Mouse (Mus musculus) intestine, embryonic 15.5 days (tissue): Measurements from ENCODE around the gene Pfkfb4. TPM values are rescaled to one million over a fixed set of nuclear protein-coding genes. Genes with fewer than 3 reads are reported as not detected.
A peak's percentile ranks its signal among the peaks of the same experiment; 100 is the strongest.

ENCODE experiments used
- ATAC-seq: fragments of 200-750 bp; cut with Nextera tagmentation; 2 replicates; pipeline ENCODE4 v1.8.0; 2017; ENCODE audit warnings: moderate TSS enrichment, moderate library complexity
- H3K27ac ChIP-seq: fragments of 300-500 bp; sonication (generic); 2 replicates; pipeline ENCODE4 v1.5.1; 2015; ENCODE audit warnings: mild to moderate bottlenecking, inconsistent platforms
- H3K27me3 ChIP-seq: fragments of 300-500 bp; sonication (generic); replicated peaks from 2 replicates; pipeline ENCODE4 v1.6.1; 2015; ENCODE audit warnings: inconsistent platforms
- H3K36me3 ChIP-seq: fragments of 300-500 bp; sonication (generic); 2 replicates; pipeline ENCODE4 v1.6.1; 2015; ENCODE audit warnings: inconsistent platforms
- H3K4me1 ChIP-seq: fragments of 300-500 bp; sonication (generic); replicated peaks from 2 replicates; pipeline ENCODE4 v1.6.1; 2015; ENCODE audit warnings: inconsistent platforms
- H3K4me2 ChIP-seq: fragments of 300-500 bp; sonication (generic); replicated peaks from 2 replicates; pipeline ENCODE4 v1.6.1; 2015; ENCODE audit warnings: mild to moderate bottlenecking, inconsistent platforms
- H3K4me3 ChIP-seq: fragments of 300-500 bp; sonication (generic); replicated peaks from 2 replicates; pipeline ENCODE4 v1.5.1; 2015; ENCODE audit warnings: inconsistent platforms
- H3K9ac ChIP-seq: fragments of 300-500 bp; sonication (generic); 2 replicates; pipeline ENCODE4 v1.6.1; 2015; ENCODE audit warnings: inconsistent platforms
- H3K9me3 ChIP-seq: fragments of 300-500 bp; sonication (generic); 2 replicates; pipeline ENCODE4 v1.6.1; 2016; ENCODE audit warnings: inconsistent platforms
- WGBS: fragments of 180-500 bp; shearing (Covaris S2); methylation state at CpG from one replicate; pipeline ENCODE4 v1.1.7; 2015; 5-methylcytosine and 5-hydroxymethylcytosine counted together
- polyA plus RNA-seq: library from polyadenylated mRNA; unstranded; fragments of >200 nt; fragmentation: Nextera tagmentation; extraction: Ambion mirVana; gene quantifications from 2 replicates; pipeline ENCODE4 v1.2.1, GENCODE M21; 2015

Gene Pfkfb4
- polyA plus RNA-seq, 1 experiment from 2014 or later: 11.5 TPM

GRCm38 (mm10) chr9:109054712-109055111 is 63.1 kb downstream of the Pfkfb4 start:
- Histone ChIP-seq H3K27me3 (no peaks in the 10 kb centered on the region), H3K36me3 (peaks cover 19% of the 10 kb centered on the region), H3K4me1 (peaks cover 16% of the 10 kb centered on the region), H3K4me3 (peak overlapping the region; percentile 29), H3K9me3 (no peaks in the 10 kb centered on the region), H3K4me2 (peak overlapping the region; percentile 57), H3K9ac (peak overlapping the region; percentile 37), H3K27ac (peak overlapping the region; percentile 76)
- WGBS: 5% methylated on average over 7 of the region's 7 CpGs
- ATAC-seq: peak; percentile 81

DNA sequence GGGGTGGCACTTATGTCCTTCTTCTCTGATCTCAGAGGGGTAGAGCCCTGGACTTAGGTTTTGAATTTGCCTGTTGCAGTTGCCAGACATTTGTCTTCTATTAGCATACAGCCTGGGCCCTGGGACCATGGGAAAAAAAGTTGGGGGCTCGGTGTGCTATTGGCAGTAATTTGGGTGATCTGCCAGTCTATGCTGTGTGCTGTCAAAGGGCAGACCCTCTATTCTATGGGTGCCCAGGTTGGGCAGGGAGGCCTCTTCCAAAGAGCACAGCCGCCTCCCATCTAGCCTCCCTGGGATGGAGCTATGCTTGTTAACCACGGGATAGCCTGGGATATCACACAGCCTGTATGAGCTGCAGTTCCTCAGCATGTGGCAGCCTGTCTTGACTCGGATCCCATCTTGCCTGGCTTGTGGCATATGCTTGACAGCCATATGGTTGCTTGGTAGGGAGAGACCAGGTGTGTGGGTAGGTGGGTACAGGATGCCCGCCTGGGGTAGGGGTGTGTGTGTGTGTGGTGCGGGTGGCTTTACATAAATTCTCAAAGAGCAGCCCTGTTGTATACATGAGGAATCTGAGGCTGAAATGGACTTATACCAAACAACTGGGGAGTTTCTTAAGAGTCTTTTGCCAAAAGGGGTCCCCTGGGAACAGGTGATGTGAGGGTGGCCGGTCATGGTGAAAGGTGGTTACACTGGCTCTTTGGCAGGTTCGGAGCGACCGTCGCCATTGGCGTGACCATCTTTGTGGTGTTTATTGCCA is 63.9 kb downstream of the Pfkfb4 start:
- peaks cover 24% of the 10 kb centered on the region for H3K36me3 ChIP-seq
- ATAC-seq: no peak
- H3K9me3 ChIP-seq: no peaks in the 10 kb centered on the region
- H3K4me1 ChIP-seq: peaks cover 19% of the 10 kb centered on the region
- peak overlapping the region; percentile 4; the same call in 1 of the 2 replicates for H3K27ac ChIP-seq
- H3K9ac ChIP-seq: no peak overlapping the region
- peak overlapping the region; percentile 29 for H3K4me3 ChIP-seq
- no peaks in the 10 kb centered on the region for H3K27me3 ChIP-seq
- WGBS: 92% methylated on average over 12 of the region's 12 CpGs
- H3K4me2 ChIP-seq: peak overlapping the region; percentile 57

DNA sequence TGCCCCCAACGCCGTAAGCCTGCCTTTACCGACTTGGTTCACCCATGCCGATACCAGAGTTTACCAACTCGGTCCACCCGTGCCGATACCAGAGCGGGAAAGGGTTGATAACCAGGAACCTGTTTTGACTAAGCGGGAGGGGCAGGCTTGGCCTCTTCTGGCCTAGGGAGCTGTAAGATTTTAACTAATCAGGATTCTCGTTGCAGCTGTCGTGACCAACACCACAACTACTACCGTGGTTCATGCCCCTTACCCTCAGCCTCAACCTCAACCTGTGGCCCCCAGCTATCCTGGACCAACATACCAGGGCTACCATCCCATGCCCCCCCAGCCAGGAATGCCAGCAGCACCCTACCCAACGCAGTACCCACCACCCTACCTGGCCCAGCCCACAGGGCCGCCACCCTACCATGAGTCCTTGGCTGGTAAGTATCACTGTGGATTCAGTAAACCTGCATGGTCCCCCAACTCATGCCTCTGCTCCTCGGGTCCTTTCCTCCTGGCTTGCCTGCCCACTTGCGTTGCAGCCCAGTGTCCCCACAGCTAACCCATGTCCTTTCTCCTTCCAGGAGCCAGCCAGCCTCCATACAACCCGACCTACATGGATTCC is 64.6 kb downstream of the Pfkfb4 start:
- ATAC-seq: no peak
- Histone ChIP-seq H3K4me2 (no peak overlapping the region), H3K9me3 (no peaks in the 10 kb centered on the region), H3K27ac (no peak overlapping the region), H3K27me3 (no peaks in the 10 kb centered on the region), H3K36me3 (peaks cover 24% of the 10 kb centered on the region), H3K4me3 (no peak overlapping the region), H3K4me1 (peaks cover 19% of the 10 kb centered on the region), H3K9ac (no peak overlapping the region)
- WGBS: 91% methylated on average over 17 of the region's 17 CpGs

- H3K27ac ChIP-seq: no peak overlapping the region
- WGBS: 85% methylated on average over 4 of the region's 4 CpGs
- H3K27me3 ChIP-seq: no peaks in the 10 kb centered on the region
- H3K9me3 ChIP-seq: no peaks in the 10 kb centered on the region
- H3K9ac ChIP-seq: no peak overlapping the region
- H3K36me3 ChIP-seq: peaks cover 24% of the 10 kb centered on the region
- no peak overlapping the region for H3K4me3 ChIP-seq
- H3K4me2 ChIP-seq: no peak overlapping the region
- no peak for ATAC-seq
- H3K4me1 ChIP-seq: peaks cover 19% of the 10 kb centered on the region
Observed at GRCm38 (mm10) chr9:109056916-109057315, 65.3 kb downstream of the Pfkfb4 start.

GRCm38 (mm10) chr9:109057543-109057942 is 66.0 kb downstream of the Pfkfb4 start:
- H3K4me2 ChIP-seq: no peak overlapping the region
- no peak overlapping the region for H3K27ac ChIP-seq
- WGBS: 95% methylated on average over 5 of the region's 5 CpGs
- no peak overlapping the region for H3K9ac ChIP-seq
- peaks cover 19% of the 10 kb centered on the region for H3K4me1 ChIP-seq
- no peak overlapping the region for H3K4me3 ChIP-seq
- no peak for ATAC-seq
- H3K36me3 ChIP-seq: peaks cover 24% of the 10 kb centered on the region
- no peaks in the 10 kb centered on the region for H3K27me3 ChIP-seq
- no peaks in the 10 kb centered on the region for H3K9me3 ChIP-seq

- peak overlapping the region; percentile 94; the same call in 1 of the 2 replicates for H3K27ac ChIP-seq
- peak overlapping the region; percentile 43 for H3K4me3 ChIP-seq
- H3K27me3 ChIP-seq: no peaks in the 10 kb centered on the region
- no peaks in the 10 kb centered on the region for H3K9me3 ChIP-seq
- H3K36me3 ChIP-seq: peaks cover 24% of the 10 kb centered on the region
- WGBS: 92% methylated on average over 19 of the region's 19 CpGs
- ATAC-seq: no peak
- H3K9ac ChIP-seq: peak overlapping the region; percentile 51
- peaks cover 19% of the 10 kb centered on the region for H3K4me1 ChIP-seq
- peak overlapping the region; percentile 74 for H3K4me2 ChIP-seq
Observed at GRCm38 (mm10) chr9:109058006-109058765, 66.6 kb downstream of the Pfkfb4 start.

DNA sequence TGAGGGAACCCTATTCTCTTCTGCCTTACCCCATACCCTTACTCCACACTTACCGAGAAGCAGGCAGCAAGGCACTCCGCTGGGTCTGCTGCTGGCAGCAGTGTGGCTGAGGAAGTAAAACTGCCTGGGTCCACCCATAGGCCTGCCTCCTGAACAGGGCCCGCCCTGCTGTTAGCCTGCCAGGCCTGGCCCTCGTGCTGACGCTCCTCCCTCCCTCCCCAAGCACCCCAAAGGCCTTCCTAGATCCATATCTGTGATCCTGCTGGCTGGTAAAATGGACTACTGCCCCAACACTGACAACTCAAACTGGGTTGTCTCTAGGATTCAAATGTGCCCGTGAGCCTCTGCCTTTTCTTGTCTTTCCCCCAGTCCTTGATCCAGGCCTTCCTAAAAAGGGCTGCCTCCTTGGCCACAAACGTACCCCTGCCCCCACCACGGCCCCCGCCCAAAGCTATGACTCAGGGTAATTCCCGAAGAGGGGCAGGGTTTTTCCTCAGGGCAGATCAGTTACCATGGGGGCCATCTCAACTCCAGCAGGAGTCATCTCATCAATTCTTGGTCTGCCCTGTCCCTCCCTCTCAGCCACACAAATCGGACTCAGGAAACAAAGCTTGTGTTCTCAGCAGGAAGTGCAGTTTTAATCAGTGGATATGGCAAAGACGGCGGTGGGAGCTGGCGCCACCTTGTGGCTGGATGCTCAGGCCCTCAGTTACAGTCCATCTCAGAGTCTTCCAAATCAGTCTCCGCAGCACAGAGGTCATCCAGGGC is 67.7 kb downstream of the Pfkfb4 start, which contains the start of gene Trex1:
Gene Trex1, minus strand, starts transcription at position 599 of the 768 bp plus-strand sequence.
- peaks cover 17% of the 10 kb centered on the region for H3K4me1 ChIP-seq
- H3K9me3 ChIP-seq: no peaks in the 10 kb centered on the region
- peak; percentile 94 for ATAC-seq
- H3K27ac ChIP-seq: peak within 1 kb of the TSS; percentile 94
- peak within 1 kb of the TSS; percentile 51 for H3K9ac ChIP-seq
- H3K4me3 ChIP-seq: peak within 1 kb of the TSS; percentile 43
- WGBS: 8% methylated on average over 15 of the region's 15 CpGs
- no peaks in the 10 kb centered on the region for H3K27me3 ChIP-seq
- peak within 1 kb of the TSS; percentile 74 for H3K4me2 ChIP-seq
- H3K36me3 ChIP-seq: peaks cover 32% of the 10 kb centered on the region

GRCm38 (mm10) chr9:109060184-109060897 is 68.8 kb downstream of the Pfkfb4 start:
- H3K27me3 ChIP-seq: no peaks in the 10 kb centered on the region
- H3K9ac ChIP-seq: no peak overlapping the region
- no peak overlapping the region for H3K4me2 ChIP-seq
- 88% methylated on average over 16 of the region's 16 CpGs for WGBS
- 0 out of 2 replicates have a peak overlapping the region, but pooled peaks have one; percentile 94 for H3K27ac ChIP-seq
- ATAC-seq: no peak
- peaks cover 43% of the 10 kb centered on the region for H3K36me3 ChIP-seq
- no peak overlapping the region for H3K4me3 ChIP-seq
- H3K4me1 ChIP-seq: peaks cover 15% of the 10 kb centered on the region
- no peaks in the 10 kb centered on the region for H3K9me3 ChIP-seq

DNA sequence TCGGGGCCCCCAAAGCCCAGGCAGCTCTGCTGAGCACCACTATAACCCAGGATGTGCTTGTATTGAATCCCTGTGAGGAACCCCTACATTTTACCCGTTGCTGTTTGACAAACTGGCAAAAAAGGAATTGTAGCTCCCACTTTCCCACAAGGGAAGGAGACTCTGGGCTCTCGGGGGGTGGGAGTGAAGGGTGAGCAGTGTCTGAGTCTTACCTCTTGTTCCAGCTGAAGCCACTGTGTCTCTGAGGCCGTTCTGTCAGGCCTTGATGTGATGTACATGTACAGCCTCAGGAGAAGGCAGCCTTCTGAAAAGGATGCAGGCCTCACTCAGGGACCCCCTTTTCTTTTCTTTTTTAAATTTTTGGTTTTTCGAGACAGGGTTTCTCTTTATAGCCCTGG is 69.3 kb downstream of the Pfkfb4 start:
- no peaks in the 10 kb centered on the region for H3K27me3 ChIP-seq
- H3K4me1 ChIP-seq: peaks cover 15% of the 10 kb centered on the region
- H3K36me3 ChIP-seq: peaks cover 48% of the 10 kb centered on the region
- ATAC-seq: no peak
- no peak overlapping the region for H3K9ac ChIP-seq
- H3K9me3 ChIP-seq: no peaks in the 10 kb centered on the region
- WGBS: 87% methylated on average over 5 of the region's 5 CpGs
- no peak overlapping the region for H3K4me3 ChIP-seq
- H3K27ac ChIP-seq: no peak overlapping the region
- no peak overlapping the region for H3K4me2 ChIP-seq

DNA sequence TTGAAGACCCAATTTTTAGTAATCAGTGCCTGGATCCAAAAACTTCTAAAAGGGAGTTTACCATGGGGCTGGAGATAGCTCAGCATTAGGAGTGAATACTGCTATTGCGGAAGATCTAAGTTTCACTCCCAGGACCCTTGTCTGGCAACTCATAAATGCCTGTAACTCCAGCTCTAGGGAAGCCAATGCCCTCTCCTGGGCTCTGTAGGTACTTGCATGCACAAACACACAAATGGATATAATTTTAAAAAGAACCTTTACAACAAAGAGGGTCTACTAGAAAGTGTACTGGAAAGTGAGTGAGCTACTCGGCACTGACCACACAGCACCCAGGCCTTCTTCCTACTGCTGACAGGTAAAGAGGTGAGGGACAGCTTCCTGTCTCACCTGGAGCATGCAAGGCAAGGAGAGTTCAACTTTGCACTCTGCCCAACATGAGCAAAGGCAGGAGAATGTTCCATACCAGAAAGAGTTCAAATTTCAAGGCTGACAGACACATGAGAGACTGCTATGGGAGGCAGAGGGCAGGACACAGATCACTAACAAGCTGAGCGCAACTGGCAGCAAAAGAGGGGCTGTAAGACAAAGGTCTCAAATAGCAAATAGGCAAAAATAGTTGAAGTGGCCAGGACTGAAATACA is 76.6 kb downstream of the Pfkfb4 start:
- no peak overlapping the region for H3K9ac ChIP-seq
- H3K4me2 ChIP-seq: no peak overlapping the region
- H3K27ac ChIP-seq: no peak overlapping the region
- no peaks in the 10 kb centered on the region for H3K27me3 ChIP-seq
- peaks cover 7% of the 10 kb centered on the region for H3K4me1 ChIP-seq
- 95% methylated on average over 3 of the region's 3 CpGs for WGBS
- no peak for ATAC-seq
- H3K4me3 ChIP-seq: no peak overlapping the region
- no peaks in the 10 kb centered on the region for H3K9me3 ChIP-seq
- H3K36me3 ChIP-seq: peaks cover 52% of the 10 kb centered on the region
